Mouse (Mus musculus) forebrain, embryonic 13.5 days (tissue): ENCODE data around the gene Zfp986. TPM values are rescaled to one million over a fixed set of nuclear protein-coding genes. Genes with fewer than 3 reads are reported as not detected.
"Not testable (repeated sequence)": the region's sequence is repeated elsewhere in the genome, so short reads cannot be mapped to it uniquely, and the experiment has no call there.

Experiments used
- ATAC-seq: fragments of 200-750 bp; cut with Nextera tagmentation; 2 replicates; pipeline ENCODE4 v1.8.0; 2017
- H3K27ac ChIP-seq: fragments of 300-500 bp; sonication (generic); 2 replicates; pipeline ENCODE4 v1.5.1; 2015; ENCODE audit warnings: inconsistent platforms, mild to moderate bottlenecking, moderate library complexity
- H3K27me3 ChIP-seq: fragments of 300-500 bp; sonication (generic); 2 replicates; pipeline ENCODE4 v1.6.1; 2015; ENCODE audit warnings: mild to moderate bottlenecking, inconsistent platforms
- H3K36me3 ChIP-seq: fragments of 300-500 bp; sonication (generic); 2 replicates; pipeline ENCODE4 v1.6.1; 2015; ENCODE audit warnings: mild to moderate bottlenecking, inconsistent platforms; ENCODE audit not compliant: poor library complexity, severe bottlenecking
- H3K4me1 ChIP-seq: fragments of 300-500 bp; sonication (generic); 2 replicates; pipeline ENCODE4 v1.6.1; 2015; ENCODE audit warnings: inconsistent platforms
- H3K4me2 ChIP-seq: fragments of 300-500 bp; sonication (generic); 2 replicates; pipeline ENCODE4 v1.6.1; 2015; ENCODE audit warnings: inconsistent platforms, mild to moderate bottlenecking, moderate library complexity
- H3K4me3 ChIP-seq: fragments of 300-500 bp; sonication (generic); 2 replicates; pipeline ENCODE4 v1.5.1; 2015; ENCODE audit warnings: mild to moderate bottlenecking, inconsistent platforms
- H3K9ac ChIP-seq: fragments of 300-500 bp; sonication (generic); 2 replicates; pipeline ENCODE4 v1.6.1; 2015; ENCODE audit warnings: mild to moderate bottlenecking, inconsistent platforms
- H3K9me3 ChIP-seq: fragments of 300-500 bp; sonication (generic); replicated peaks from 2 replicates; pipeline ENCODE4 v1.6.1; 2016; ENCODE audit warnings: inconsistent platforms
- WGBS: fragments of 180-500 bp; shearing (Covaris S2); methylation state at CpG from one replicate; pipeline ENCODE4 v1.1.7; 2015; 5-methylcytosine and 5-hydroxymethylcytosine counted together
- polyA plus RNA-seq: library from polyadenylated mRNA; unstranded; fragments of >200 nt; fragmentation: Nextera tagmentation; extraction: Ambion mirVana; gene quantifications from 2 replicates; pipeline ENCODE4 v1.2.1, GENCODE M21; 2015

Gene Zfp986
- not detected in 2 replicates for polyA plus RNA-seq

GRCm38 (mm10) chr4:145868494-145868893 lies at the start of gene Zfp986:
TSS of gene Zfp986 (plus strand) at chr4:145868794.
- not testable (repeated sequence) for H3K27ac ChIP-seq, H3K4me1 ChIP-seq, H3K36me3 ChIP-seq, H3K4me3 ChIP-seq, H3K4me2 ChIP-seq, H3K9ac ChIP-seq, H3K9me3 ChIP-seq, H3K27me3 ChIP-seq, ATAC-seq
- WGBS: 72% methylated on average over 3 of the region's 3 CpGs

GRCm38 (mm10) chr4:145819946-145820345 lies 48.6 kb upstream of the Zfp986 start:
- H3K36me3 ChIP-seq, H3K4me1 ChIP-seq, H3K9ac ChIP-seq, H3K27ac ChIP-seq, H3K9me3 ChIP-seq, H3K27me3 ChIP-seq, H3K4me3 ChIP-seq, ATAC-seq, H3K4me2 ChIP-seq: not testable (repeated sequence)
- WGBS: no CpG with 5 or more reads among the region's 2 CpGs

- not testable (repeated sequence) for H3K9ac ChIP-seq, ATAC-seq, H3K4me3 ChIP-seq, H3K4me2 ChIP-seq, H3K27me3 ChIP-seq, H3K36me3 ChIP-seq, H3K27ac ChIP-seq, H3K4me1 ChIP-seq, H3K9me3 ChIP-seq
- 78% methylated on average over 4 of the region's 8 CpGs for WGBS
Measured at GRCm38 (mm10) chr4:145825606-145826005, 43.0 kb upstream of the Zfp986 start.

- not testable (repeated sequence) for H3K27ac ChIP-seq, H3K4me1 ChIP-seq, H3K27me3 ChIP-seq, H3K4me2 ChIP-seq, H3K9me3 ChIP-seq, H3K9ac ChIP-seq, H3K36me3 ChIP-seq, H3K4me3 ChIP-seq
- 95% methylated on average over 1 of the region's 14 CpGs for WGBS
- peak; percentile 61; the same call in 1 of the 2 replicates for ATAC-seq
Measured at GRCm38 (mm10) chr4:145831328-145832062, 37.1 kb upstream of the Zfp986 start.

- not testable (repeated sequence) for H3K27me3 ChIP-seq, H3K27ac ChIP-seq, H3K36me3 ChIP-seq, H3K4me1 ChIP-seq, H3K4me3 ChIP-seq, H3K4me2 ChIP-seq, H3K9ac ChIP-seq
- peak; percentile 33; the same call in 1 of the 2 replicates for ATAC-seq
- H3K9me3 ChIP-seq: peaks cover 11% of the 10 kb centered on the region
- 88% methylated on average over 4 of the region's 18 CpGs for WGBS
Measured at GRCm38 (mm10) chr4:145836300-145836862, 32.2 kb upstream of the Zfp986 start.

- H3K9me3 ChIP-seq: peaks cover 11% of the 10 kb centered on the region
- peak; percentile 81 for ATAC-seq
- not testable (repeated sequence) for H3K4me1 ChIP-seq, H3K4me2 ChIP-seq, H3K4me3 ChIP-seq, H3K36me3 ChIP-seq, H3K9ac ChIP-seq, H3K27ac ChIP-seq, H3K27me3 ChIP-seq
- 68% methylated on average over 51 of the region's 75 CpGs for WGBS
Measured at GRCm38 (mm10) chr4:145836863-145837440, 31.6 kb upstream of the Zfp986 start.

GRCm38 (mm10) chr4:145846793-145847192 lies 21.8 kb upstream of the Zfp986 start:
- H3K27ac ChIP-seq, H3K36me3 ChIP-seq, H3K4me1 ChIP-seq, ATAC-seq, H3K27me3 ChIP-seq, H3K9ac ChIP-seq, H3K4me3 ChIP-seq, H3K4me2 ChIP-seq: not testable (repeated sequence)
- H3K9me3 ChIP-seq: peaks cover 19% of the 10 kb centered on the region

GRCm38 (mm10) chr4:145848183-145848890 lies 20.3 kb upstream of the Zfp986 start:
- ATAC-seq: 0 out of 2 replicates have a peak, but pooled peaks have one; percentile 39
- H3K27ac ChIP-seq, H3K4me2 ChIP-seq, H3K27me3 ChIP-seq, H3K9ac ChIP-seq, H3K4me1 ChIP-seq, H3K36me3 ChIP-seq, H3K4me3 ChIP-seq: not testable (repeated sequence)
- peaks cover 19% of the 10 kb centered on the region for H3K9me3 ChIP-seq
- WGBS: 77% methylated on average over 4 of the region's 4 CpGs

- ATAC-seq: 0 out of 2 replicates have a peak, but pooled peaks have one; percentile 19
- H3K27me3 ChIP-seq, H3K4me3 ChIP-seq, H3K4me2 ChIP-seq, H3K36me3 ChIP-seq, H3K9ac ChIP-seq, H3K27ac ChIP-seq, H3K4me1 ChIP-seq: not testable (repeated sequence)
- H3K9me3 ChIP-seq: peaks cover 19% of the 10 kb centered on the region
- 86% methylated on average over 3 of the region's 3 CpGs for WGBS
Measured at GRCm38 (mm10) chr4:145848891-145849214, 19.7 kb upstream of the Zfp986 start.

GRCm38 (mm10) chr4:145851421-145851820 lies 17.2 kb upstream of the Zfp986 start:
- 69% methylated on average over 8 of the region's 9 CpGs for WGBS
- ATAC-seq: not testable (repeated sequence)

GRCm38 (mm10) chr4:145863872-145864271 lies 4.7 kb upstream of the Zfp986 start:
- H3K9me3 ChIP-seq, H3K36me3 ChIP-seq, H3K4me1 ChIP-seq, ATAC-seq, H3K27me3 ChIP-seq, H3K4me2 ChIP-seq, H3K4me3 ChIP-seq, H3K27ac ChIP-seq, H3K9ac ChIP-seq: not testable (repeated sequence)
- 89% methylated on average over 5 of the region's 8 CpGs for WGBS

More at GRCm38 (mm10) chr4:145851421-145851820, 17.2 kb upstream of the Zfp986 start:
- not testable (repeated sequence) for H3K4me1 ChIP-seq, H3K36me3 ChIP-seq, H3K27ac ChIP-seq, H3K4me2 ChIP-seq, H3K4me3 ChIP-seq, H3K27me3 ChIP-seq, H3K9ac ChIP-seq
- H3K9me3 ChIP-seq: peaks cover 19% of the 10 kb centered on the region
